Mouse (Mus musculus): ENCODE measurements around the gene Asb1. TPM values are rescaled to one million over a fixed set of nuclear protein-coding genes. Genes with fewer than 3 reads are reported as not detected.

The Asb1 gene
- polyA plus RNA-seq, 1 experiment = not detected

DNA sequence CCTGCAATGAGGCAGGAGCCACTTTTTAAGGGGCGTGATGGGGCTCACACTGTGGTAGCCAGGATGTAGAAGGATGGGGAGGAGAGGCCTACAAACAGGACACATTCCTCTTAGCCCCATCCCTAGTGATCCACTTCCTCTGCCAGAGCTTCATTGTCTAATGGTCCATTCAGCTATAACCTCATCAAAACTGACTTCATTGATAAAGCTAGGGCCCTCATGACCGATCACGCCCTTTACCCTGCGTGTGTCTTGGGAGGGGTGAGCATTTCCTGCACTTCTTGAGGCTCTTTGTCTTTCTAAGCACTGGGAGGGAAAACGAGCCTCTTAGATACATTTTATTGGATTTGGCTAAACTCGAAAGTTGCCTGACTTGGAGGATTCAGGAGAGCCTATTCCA is 66.8 kb downstream of the Asb1 start:
- no peak overlapping the region for H3K27ac ChIP-seq (ENCODE audit: insufficient read depth, low read depth, low read length)
- no peak overlapping the region for H3K4me3 ChIP-seq (ENCODE audit: insufficient read depth, low read depth, low read length)
- peaks cover 2% of the 10 kb centered on the region; the same call in 1 of the 2 replicates for H3K4me1 ChIP-seq (ENCODE audit: control insufficient read depth, insufficient read depth, low read length)
- no peak for TF ChIP-seq POLR2A (IDR thresholded peaks at IDR 0.05; ENCODE audit: insufficient read depth, low read depth, low read length)
- no peak for TF ChIP-seq CTCF (IDR thresholded peaks at IDR 0.05; ENCODE audit: insufficient read depth, low read depth, low read length)
- 88% methylated on average over 6 of the region's 6 CpGs for WGBS

Other genes with a start within 250 kb of the Asb1 start
- gene Scly, start 242.2 kb upstream of the Asb1 start, polyA plus RNA-seq (2012; ENCODE audit: insufficient read depth, insufficient read length, low replicate concordance, missing spikeins) = not detected in 2 replicates
- gene Espnl, start 218.5 kb upstream of the Asb1 start, polyA plus RNA-seq (2012; ENCODE audit: insufficient read depth, insufficient read length, low replicate concordance, missing spikeins) = not detected in 2 replicates
- not detected in 2 replicates for gene Klhl30, start 189.5 kb upstream of the Asb1 start, polyA plus RNA-seq (2012; ENCODE audit: insufficient read depth, insufficient read length, low replicate concordance, missing spikeins)
- not detected in 2 replicates for gene Erfe, start 174.1 kb upstream of the Asb1 start, polyA plus RNA-seq (2012; ENCODE audit: insufficient read depth, insufficient read length, low replicate concordance, missing spikeins)
- not detected in 2 replicates for gene Ilkap, start 141.7 kb upstream of the Asb1 start, polyA plus RNA-seq (2012; ENCODE audit: insufficient read depth, insufficient read length, low replicate concordance, missing spikeins)
- gene Hes6, start 126.5 kb upstream of the Asb1 start, polyA plus RNA-seq (2012; ENCODE audit: insufficient read depth, insufficient read length, low replicate concordance, missing spikeins) = not detected in 2 replicates
- gene Per2, start 81.2 kb upstream of the Asb1 start, polyA plus RNA-seq (2012; ENCODE audit: insufficient read depth, insufficient read length, low replicate concordance, missing spikeins) = not detected in 2 replicates
- not detected in 2 replicates for gene Traf3ip1, start 45.9 kb upstream of the Asb1 start, polyA plus RNA-seq (2012; ENCODE audit: insufficient read depth, insufficient read length, low replicate concordance, missing spikeins)

All from olfactory bulb, adult 2 months (tissue).